Mouse (Mus musculus): Measurements from ENCODE around the gene Pnldc1.

DNA sequence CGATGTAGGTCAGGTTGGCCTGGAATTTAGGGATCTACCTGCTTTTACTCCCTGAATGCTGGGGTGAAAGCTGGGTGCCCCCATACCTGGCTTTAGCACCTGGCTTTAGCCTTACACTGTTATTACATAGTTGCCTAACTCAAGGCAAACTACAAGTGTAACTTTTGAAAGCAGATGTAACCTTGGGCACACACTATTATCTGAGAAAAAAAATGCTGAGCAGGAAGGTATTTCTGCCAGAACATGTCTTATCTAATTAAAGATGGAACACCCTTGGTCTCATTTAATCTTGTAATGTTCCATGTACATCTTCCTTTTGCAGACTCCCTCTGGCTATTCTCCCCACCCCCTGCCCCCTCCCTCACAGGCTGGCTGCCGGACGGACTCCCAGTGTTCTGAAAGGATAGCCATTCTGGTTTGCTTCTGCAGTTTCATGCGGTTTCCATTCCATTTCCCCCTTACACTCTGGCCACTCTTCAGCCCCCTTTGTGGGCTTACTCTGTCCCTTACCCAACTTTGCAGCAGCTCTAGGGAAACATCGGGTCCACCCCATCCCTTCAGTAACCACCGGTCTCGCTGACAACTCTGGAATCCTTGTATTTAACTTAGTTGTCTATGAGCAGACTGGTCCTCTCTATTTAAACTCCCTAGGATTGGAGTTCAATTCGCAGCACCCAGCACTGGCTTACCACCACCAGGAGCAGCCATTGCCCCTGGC lies 31.7 kb upstream of the Pnldc1 start:
- TF ChIP-seq CTCF (conservative IDR thresholded peaks at IDR 0.05; ENCODE audit: low read length) (no peak), POU5F1 (IDR thresholded peaks at IDR 0.05; ENCODE audit: borderline replicate concordance, low read length) (no peak)

Data from E14TG2a.4 (cell line).